Comparison of ENCODE assay signal across 19 mouse cellular contexts in genomic region chr2:26079409-26079808, GRCm38 (mm10).
DNase-seq lines count a peak whose midpoint lies in the region.
"Had no signal": no experiment of that assay in that cellular context is flagged by ENCODE, and none has a peak within 500 bp of the region (broad histone marks: within the 10 kb centered on the region; RNA-seq: fewer than 3 reads in every experiment).

No protein-coding gene starts in this region.

- peak; percentile 75 for DNase-seq in ES-CJ7 (ENCODE audit: low read depth, low spot score)
- DNase-seq in R1 (ENCODE audit: low read depth, low spot score): peak; percentile 89
- peak; percentile 66 for DNase-seq in ZHBTc4 (ENCODE audit: low read depth, low spot score)
- no peak for DNase-seq in frontal cortex, postnatal 36 days (ENCODE audit: low spot score in 2 of 2)
- DNase-seq in kidney, postnatal 4 days: no peak
- no peak for DNase-seq in layer of hippocampus, adult 9-11 months
- DNase-seq: adrenal gland, adult 2 months; adrenal gland, adult 8-10 months; adrenal gland, postnatal 10 days; adrenal gland, postnatal 14 days; adrenal gland, postnatal 25 days; adrenal gland, postnatal 36 days; B cell, adult 2 months; cerebellum, adult 11 months; cerebellum, adult 11-12 months; cerebellum, adult 18-20 months; cerebellum, adult 2 months; cerebellum, adult 8-10 months; cerebellum, adult 9-10 months had no signal

Comparison
In these comparisons a context has a peak if more than half of its experiments do, and no peak if none do; other contexts are left out.
1. DNase-seq: peak in ES-CJ7 (single experiment), R1 (single experiment) and ZHBTc4 (single experiment); none in frontal cortex, postnatal 36 days (0 of 2), kidney, postnatal 4 days (0 of 2) and layer of hippocampus, adult 9-11 months (single experiment).